Mouse (Mus musculus) MEL-GATA-1-ER (cell line): ENCODE results near the gene Col19a1.

Source experiments
- DNase-seq: peaks from one replicate; pipeline ENCODE4 v3.0.0-alpha.2; 2012; ENCODE audit warnings: low read depth; ENCODE audit errors: extremely low read depth

Col19a1 gene

GRCm38 (mm10) chr1:24316490-24316889 lies 270.8 kb downstream of the Col19a1 start:
- no peak for DNase-seq

DNA sequence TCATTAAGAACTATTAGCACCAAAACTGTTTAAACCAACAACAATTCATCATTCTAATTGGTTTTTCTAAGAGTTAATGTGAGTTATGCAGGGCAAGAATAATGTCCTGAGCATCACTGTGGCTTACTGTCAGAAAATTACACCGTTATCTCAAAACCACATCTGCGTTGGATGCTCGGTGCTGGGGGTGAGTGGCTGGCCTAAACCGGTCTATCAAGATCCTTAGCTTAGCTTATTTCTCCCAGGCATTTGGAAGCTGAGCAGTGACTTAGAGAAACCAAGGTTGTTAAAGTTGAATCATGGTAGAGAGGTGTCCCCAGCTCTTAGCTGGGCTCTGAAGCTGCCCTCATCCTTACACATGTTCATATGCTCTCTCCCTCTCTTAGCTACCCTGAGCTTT lies 276.4 kb downstream of the Col19a1 start:
- DNase-seq: no peak

- no peak for DNase-seq
Observed at GRCm38 (mm10) chr1:24310193-24310592, 277.1 kb downstream of the Col19a1 start.

GRCm38 (mm10) chr1:24303077-24303476 lies 284.2 kb downstream of the Col19a1 start:
- no peak for DNase-seq

- DNase-seq: no peak
Observed at GRCm38 (mm10) chr1:24302674-24303073, 284.6 kb downstream of the Col19a1 start.

DNA sequence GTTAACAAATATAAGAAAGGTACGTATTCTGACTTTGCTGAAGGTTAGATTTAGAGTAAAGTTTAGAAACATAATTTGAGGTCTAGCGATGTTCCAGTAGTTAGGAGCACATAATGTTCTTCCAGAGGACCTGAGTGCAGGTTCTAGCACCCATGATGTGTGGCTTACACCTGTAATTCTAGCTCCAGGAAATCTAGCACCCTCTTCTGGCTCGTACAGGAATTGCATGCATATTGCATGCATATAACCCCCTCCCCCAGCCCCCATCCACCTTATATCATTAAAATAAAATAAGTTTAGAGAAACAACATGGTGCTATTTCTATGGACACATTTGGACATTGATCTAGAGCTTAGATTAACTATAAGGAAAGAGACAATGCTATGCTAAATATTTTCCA lies 286.6 kb downstream of the Col19a1 start:
- DNase-seq: no peak

DNA sequence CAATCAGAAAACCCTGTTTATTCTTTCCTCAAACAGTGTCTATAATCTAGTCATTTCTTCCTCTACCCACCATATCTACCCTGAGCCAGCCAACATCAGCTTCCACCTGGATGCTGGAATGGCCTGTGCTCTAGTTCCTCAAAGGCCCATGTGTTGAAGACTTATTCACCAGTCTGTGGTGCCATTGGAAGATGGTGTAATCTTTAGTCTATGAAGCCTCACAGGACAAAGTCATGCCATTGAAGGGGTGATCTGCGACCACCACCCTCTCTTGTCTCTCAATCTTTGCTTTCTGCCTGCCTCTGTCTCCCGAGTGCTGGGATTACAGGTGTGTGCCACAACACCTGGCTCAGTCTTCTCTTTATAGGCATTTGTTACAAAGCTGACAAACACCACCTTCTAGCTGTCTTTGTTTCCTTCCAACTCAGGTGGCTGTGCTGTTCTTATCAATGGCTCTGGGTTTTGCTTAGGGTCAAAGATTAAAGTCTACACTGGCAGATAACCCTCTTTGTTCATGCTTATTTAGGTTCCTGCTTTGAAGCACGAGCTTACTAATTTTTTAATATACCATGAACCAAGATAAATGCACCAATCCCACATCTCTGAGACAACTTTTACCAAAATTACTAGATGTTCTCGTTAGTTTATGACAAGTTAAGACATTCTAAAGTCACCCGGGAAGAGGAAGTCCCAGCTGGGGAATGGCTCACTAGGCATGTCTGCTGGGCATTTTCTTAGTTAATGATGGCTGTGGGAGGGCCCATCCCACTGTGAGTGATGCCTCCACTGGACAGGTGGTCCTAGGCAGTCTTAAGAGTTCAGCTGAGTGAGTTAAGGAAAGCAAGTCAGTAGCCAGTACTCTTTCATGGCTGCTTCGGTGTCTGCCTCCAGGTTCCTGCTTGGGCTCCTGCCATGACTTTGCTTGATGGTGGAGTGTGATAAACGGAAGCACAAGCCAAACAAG lies 292.0 kb downstream of the Col19a1 start:
- DNase-seq: no peak

GRCm38 (mm10) chr1:24292515-24292914 lies 294.8 kb downstream of the Col19a1 start:
- DNase-seq: no peak

DNA sequence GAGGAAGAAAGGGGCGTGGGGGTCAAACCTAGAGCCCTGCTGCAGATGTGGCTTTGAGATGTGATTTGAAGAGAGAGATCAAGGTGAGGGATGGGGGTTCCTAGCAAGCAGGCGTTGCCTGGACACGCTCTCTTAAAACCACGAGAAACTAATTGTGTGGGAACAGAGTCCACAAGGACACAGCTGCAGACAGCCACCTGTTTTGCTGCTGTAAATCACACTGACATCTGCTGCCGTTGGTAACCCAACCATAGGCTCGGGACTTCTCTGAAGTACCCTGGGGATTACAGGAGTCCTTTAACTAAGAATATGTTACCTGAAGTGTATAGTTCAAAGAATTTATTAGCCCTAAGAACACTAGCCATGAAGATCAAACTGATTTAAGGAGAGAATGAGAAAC lies 300.9 kb downstream of the Col19a1 start:
- no peak for DNase-seq

DNA sequence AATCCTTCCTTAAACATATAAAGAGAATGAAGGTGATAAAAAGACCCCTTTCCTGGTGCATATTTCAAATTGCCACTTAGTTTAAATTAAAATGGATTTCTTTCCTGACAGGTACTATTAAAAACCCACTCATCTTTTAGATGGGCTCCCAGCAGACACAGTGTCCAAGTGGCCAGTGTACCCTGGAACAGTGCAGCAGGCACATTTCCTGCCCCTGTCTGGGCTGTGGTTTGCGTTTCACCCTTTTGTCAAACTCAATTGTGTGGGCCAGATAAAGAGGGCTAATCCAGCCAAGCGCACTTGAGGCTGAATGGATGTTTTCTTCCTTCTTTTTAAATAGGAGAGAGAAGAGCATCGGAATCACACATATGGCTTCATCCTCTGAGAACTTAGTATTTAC lies 320.2 kb downstream of the Col19a1 start:
- DNase-seq: no peak

GRCm38 (mm10) chr1:24261181-24261580 lies 326.1 kb downstream of the Col19a1 start:
- DNase-seq: no peak

GRCm38 (mm10) chr1:24259419-24259818 lies 327.9 kb downstream of the Col19a1 start:
- no peak for DNase-seq

GRCm38 (mm10) chr1:24257961-24258360 lies 329.3 kb downstream of the Col19a1 start:
- no peak for DNase-seq

GRCm38 (mm10) chr1:24249105-24249664 lies 338.1 kb downstream of the Col19a1 start:
- no peak for DNase-seq

- DNase-seq: no peak
Observed at GRCm38 (mm10) chr1:24248294-24249104, 338.8 kb downstream of the Col19a1 start.

DNA sequence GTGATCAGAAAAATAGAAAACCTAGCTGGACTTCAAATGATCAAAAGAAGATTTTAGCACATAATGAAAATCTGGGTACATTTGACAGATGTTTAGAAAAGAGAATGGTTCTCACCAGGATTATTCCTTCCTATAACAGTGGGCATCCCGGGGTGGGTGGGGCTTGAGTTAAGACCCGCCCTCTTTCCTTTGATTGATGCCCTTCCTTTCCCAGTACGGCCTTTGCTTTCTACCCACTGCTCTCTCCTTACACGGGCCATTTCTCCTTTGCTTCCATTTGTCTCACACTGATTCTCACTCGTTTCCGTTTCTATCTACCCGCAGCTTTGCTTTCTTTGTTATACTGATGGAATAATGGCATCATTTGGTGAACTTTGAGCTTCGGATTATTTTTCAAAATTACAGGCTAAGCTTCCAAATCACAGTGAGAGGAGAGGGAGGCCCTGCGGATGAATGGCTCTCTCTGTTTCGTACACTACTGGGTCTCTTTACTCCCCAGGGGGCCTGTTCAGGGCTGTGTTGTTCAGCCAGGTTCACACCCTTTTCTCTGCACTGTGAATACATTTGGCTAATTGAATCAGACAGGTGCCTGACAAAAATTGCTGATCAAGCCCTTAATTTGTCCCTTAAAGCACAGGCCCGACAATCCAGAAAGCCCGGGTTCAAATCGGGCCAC lies 341.4 kb downstream of the Col19a1 start:
- no peak for DNase-seq

DNA sequence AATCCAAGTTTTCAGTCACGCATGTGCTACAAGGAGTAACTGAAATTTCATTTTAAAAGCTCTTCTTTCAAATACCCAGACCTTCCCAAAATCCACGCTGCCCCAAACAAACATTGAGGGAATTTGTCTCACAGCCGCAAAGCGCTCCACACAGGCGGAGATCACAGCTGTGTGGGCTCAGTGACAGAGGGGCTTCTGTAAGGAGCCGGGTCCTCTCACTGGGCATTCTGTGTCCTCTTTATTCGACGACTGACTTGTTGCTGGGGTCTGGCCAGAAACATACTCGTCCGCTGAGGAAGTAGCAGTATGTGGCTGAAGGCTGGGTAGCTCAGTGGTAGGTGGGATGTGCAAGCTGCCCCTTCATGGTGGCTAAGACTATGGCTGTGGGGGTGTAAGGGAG lies 342.3 kb downstream of the Col19a1 start:
- no peak for DNase-seq

GRCm38 (mm10) chr1:24240039-24240691 lies 347.1 kb downstream of the Col19a1 start:
- DNase-seq: no peak

DNA sequence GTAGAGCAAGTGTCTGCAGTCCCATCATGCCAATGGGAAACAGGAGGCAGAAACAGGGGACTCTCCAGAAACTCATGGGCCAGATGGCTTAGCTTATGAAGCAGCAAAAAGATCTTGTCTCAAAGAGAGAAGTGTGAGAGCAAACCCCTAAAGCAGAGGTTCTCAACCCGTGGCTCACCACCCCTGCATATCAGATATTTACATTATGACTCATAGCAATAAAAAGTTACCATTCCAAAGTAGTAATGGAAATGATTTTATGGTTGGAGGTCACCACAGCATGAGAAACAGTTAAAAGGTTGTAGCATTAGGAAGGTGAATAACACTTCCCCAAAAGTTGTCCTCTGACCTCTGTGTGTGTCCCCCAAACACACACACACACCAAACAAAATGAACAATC lies 350.9 kb downstream of the Col19a1 start:
- DNase-seq: no peak

DNA sequence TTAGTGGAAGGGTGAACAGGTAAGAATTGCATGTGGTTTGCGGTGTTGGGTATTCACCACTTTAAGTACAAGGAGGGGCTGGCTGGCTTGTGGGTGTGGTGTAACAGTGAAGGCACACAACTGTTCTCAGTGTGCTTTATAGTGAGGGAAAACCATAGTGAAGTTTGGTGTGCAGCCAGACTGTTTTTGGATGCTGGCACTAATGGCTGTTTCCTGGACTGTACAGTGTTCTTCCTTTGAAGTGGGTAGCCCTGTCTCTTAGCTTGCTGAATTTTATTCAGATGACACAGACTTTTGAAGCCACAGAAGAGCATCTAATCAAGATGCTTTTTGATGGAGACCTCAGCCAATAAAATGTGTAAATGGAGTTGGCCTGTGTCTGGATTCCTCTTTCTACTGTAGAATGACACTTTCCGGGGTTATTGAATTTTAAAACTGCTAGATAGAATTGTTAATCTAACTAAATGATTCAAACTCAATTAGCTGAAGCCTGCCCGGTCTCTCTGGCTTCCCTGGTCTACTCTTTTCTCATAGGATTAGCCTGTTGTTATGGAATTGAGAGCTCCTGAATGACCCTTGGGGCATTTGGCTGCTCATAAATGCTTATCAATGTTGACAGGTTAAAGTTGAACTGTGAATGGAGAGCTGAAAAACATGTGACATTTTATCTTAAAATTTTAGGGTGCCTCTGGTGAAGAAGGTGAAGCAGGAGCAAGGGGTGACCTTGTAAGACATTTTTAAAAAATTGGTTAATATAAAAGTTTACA lies 355.6 kb downstream of the Col19a1 start:
- no peak for DNase-seq
